Comparison of ENCODE assay signal across 10 mouse cellular contexts in genomic region chr17:44654503-44654902, GRCm38 (mm10).
DNase-seq lines count a peak whose midpoint lies in the region; ATAC-seq and TF ChIP-seq lines count a peak whose summit lies in the region.
"Had no signal": no experiment of that assay in that cellular context is flagged by ENCODE, and none has a peak within 500 bp of the region (broad histone marks: within the 10 kb centered on the region; RNA-seq: fewer than 3 reads in every experiment).

No protein-coding gene starts in this region.

- WGBS in midbrain, postnatal 0 days = 83% methylated on average over 4 of the region's 4 CpGs
- WGBS in midbrain, embryonic 16.5 days = 89% methylated on average over 4 of the region's 4 CpGs
- WGBS in forebrain, embryonic 12.5 days = 91% methylated on average over 4 of the region's 4 CpGs
- 68% methylated on average over 4 of the region's 4 CpGs for WGBS in kidney, adult 2 months

- no peak overlapping the region for H3K4me3 ChIP-seq in midbrain, postnatal 0 days (ENCODE audit: low read depth, low read length)
- no peak overlapping the region for H3K4me3 ChIP-seq in midbrain, embryonic 16.5 days (ENCODE audit: low read depth, low read length)
- H3K4me3 ChIP-seq in forebrain, embryonic 12.5 days (replicated peaks) = no peak overlapping the region
- no peak overlapping the region for H3K4me3 ChIP-seq in kidney, adult 2 months (ENCODE audit: insufficient read depth, low read depth, low read length)

- H3K9me3 ChIP-seq in midbrain, postnatal 0 days (ENCODE audit: low read length) = no peaks in the 10 kb centered on the region
- H3K9me3 ChIP-seq in midbrain, embryonic 16.5 days (replicated peaks; ENCODE audit: control insufficient read depth, low read length, poor library complexity, severe bottlenecking) = no peaks in the 10 kb centered on the region
- no peaks in the 10 kb centered on the region for H3K9me3 ChIP-seq in forebrain, embryonic 12.5 days

- H3K36me3 ChIP-seq in midbrain, postnatal 0 days (ENCODE audit: insufficient read depth, low read length) = no peaks in the 10 kb centered on the region
- H3K36me3 ChIP-seq in midbrain, embryonic 16.5 days (ENCODE audit: control insufficient read depth, insufficient read depth, low read length) = no peaks in the 10 kb centered on the region
- H3K36me3 ChIP-seq in forebrain, embryonic 12.5 days (replicated peaks) = no peaks in the 10 kb centered on the region
- no peaks in the 10 kb centered on the region for H3K36me3 ChIP-seq in kidney, adult 2 months (ENCODE audit: control insufficient read depth, insufficient read depth, low read length)

- H3K27ac ChIP-seq in midbrain, postnatal 0 days (ENCODE audit: low read depth, low read length) = no peak overlapping the region
- H3K27ac ChIP-seq in midbrain, embryonic 16.5 days (ENCODE audit: low read length) = no peak overlapping the region
- H3K27ac ChIP-seq in forebrain, embryonic 12.5 days = no peak overlapping the region
- H3K27ac ChIP-seq in kidney, adult 2 months (ENCODE audit: insufficient read depth, low read depth, low read length) = no peak overlapping the region

- ATAC-seq in midbrain, postnatal 0 days (ENCODE audit: low FRiP score) = no peak
- ATAC-seq in midbrain, embryonic 16.5 days = no peak
- ATAC-seq in monocyte, adult 5-6 weeks (replicated peaks; ENCODE audit: insufficient number of reproducible peaks, low FRiP score, low TSS enrichment, poor library complexity, severe bottlenecking) = peak; percentile 93
- ATAC-seq in forebrain, embryonic 12.5 days (ENCODE audit: low FRiP score) = no peak
- ATAC-seq: intestine, postnatal 0 days had no signal

- no peaks in the 10 kb centered on the region for H3K4me1 ChIP-seq in midbrain, postnatal 0 days (ENCODE audit: insufficient read depth, low read length)
- H3K4me1 ChIP-seq in midbrain, embryonic 16.5 days (ENCODE audit: control insufficient read depth, insufficient read depth, low read length) = no peaks in the 10 kb centered on the region
- no peaks in the 10 kb centered on the region; the same call in 1 of the 2 replicates for H3K4me1 ChIP-seq in forebrain, embryonic 12.5 days
- H3K4me1 ChIP-seq in kidney, adult 2 months (ENCODE audit: control insufficient read depth, insufficient read depth, low read length) = no peaks in the 10 kb centered on the region

- H3K27me3 ChIP-seq in midbrain, postnatal 0 days (ENCODE audit: insufficient read depth, low read length) = no peaks in the 10 kb centered on the region
- no peaks in the 10 kb centered on the region; the same call in 1 of the 2 replicates for H3K27me3 ChIP-seq in midbrain, embryonic 16.5 days (ENCODE audit: control insufficient read depth, insufficient read depth, low read depth, low read length)
- no peaks in the 10 kb centered on the region for H3K27me3 ChIP-seq in forebrain, embryonic 12.5 days
- no peaks in the 10 kb centered on the region for H3K27me3 ChIP-seq in kidney, adult 2 months (replicated peaks; ENCODE audit: control insufficient read depth, insufficient read depth, low read length)

- TF ChIP-seq POLR2A in kidney, adult 2 months (IDR thresholded peaks at IDR 0.05; ENCODE audit: low read depth, low read length) = no peak

- no peak overlapping the region for H3K9ac ChIP-seq in midbrain, postnatal 0 days (replicated peaks; ENCODE audit: low read length, poor library complexity, severe bottlenecking)
- no peak overlapping the region for H3K9ac ChIP-seq in midbrain, embryonic 16.5 days (ENCODE audit: low read depth, low read length)
- no peak overlapping the region for H3K9ac ChIP-seq in forebrain, embryonic 12.5 days
- H3K9ac ChIP-seq: lung, embryonic 14.5 days had no signal

- TF ChIP-seq CTCF in midbrain, postnatal 0 days (IDR thresholded peaks at IDR 0.05) = no peak
- no peak for TF ChIP-seq CTCF in kidney, adult 2 months (conservative IDR thresholded peaks at IDR 0.05; ENCODE audit: insufficient read depth, insufficient read length, low read depth, low read length)

- peak; percentile 38 for DNase-seq in midbrain, postnatal 0 days (ENCODE audit: low spot score)
- DNase-seq in cerebellum, adult 9-11 months = peak; percentile 26
- no peak for DNase-seq in urinary bladder, adult 18-20 months (ENCODE audit: low spot score in 2 of 2)
- DNase-seq in ovary, postnatal 36 days (ENCODE audit: low spot score) = no peak
- DNase-seq in kidney, adult 2 months = no peak
- DNase-seq: lung, embryonic 14.5 days had no signal

- no peak overlapping the region for H3K4me2 ChIP-seq in midbrain, postnatal 0 days (ENCODE audit: low read depth, low read length, poor library complexity, severe bottlenecking)
- H3K4me2 ChIP-seq in midbrain, embryonic 16.5 days (ENCODE audit: low read length) = no peak overlapping the region
- no peak overlapping the region for H3K4me2 ChIP-seq in forebrain, embryonic 12.5 days
- H3K4me2 ChIP-seq: lung, embryonic 14.5 days had no signal

Comparison
In these comparisons a context has a peak if more than half of its experiments do, and no peak if none do; other contexts are left out.
1. DNase-seq: peak in midbrain, postnatal 0 days (single experiment) and cerebellum, adult 9-11 months (single experiment); none in urinary bladder, adult 18-20 months (0 of 2), ovary, postnatal 36 days (single experiment) and kidney, adult 2 months (single experiment).